Comparison of ENCODE assay signal across 8 mouse cellular contexts in the genomic region with DNA sequence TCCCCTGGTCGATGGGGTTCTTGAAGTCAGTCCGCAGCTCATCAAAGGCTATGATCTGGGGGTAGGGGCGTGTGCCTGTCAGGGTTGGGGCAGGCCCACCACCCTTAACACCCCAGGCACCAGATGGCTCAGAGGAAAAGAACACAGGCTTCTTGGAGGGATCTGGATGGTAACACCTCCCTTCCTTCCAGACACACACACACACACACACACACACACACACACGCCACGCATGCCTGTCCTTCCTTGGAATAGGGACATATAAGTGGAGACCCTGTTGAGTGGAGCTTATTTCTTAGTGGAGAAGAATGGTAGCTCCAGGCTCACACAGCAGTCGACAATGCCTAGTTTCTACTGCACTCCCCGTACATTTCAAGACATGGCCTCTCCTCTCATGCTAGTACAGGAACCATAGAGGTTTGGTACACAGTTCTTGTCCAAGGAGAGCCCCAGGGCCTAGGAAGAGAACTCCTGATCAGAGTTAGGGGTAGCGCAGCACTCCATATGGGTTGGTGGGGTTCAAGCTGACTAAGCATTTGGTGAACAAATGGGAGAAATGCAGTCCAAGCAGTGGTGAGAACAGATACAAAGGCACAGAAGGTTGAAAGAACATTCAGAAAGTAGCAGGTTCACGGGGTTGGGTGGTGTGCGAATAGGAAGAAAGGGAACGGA. TPM values are rescaled to one million over a fixed set of nuclear protein-coding genes. Genes with fewer than 3 reads are reported as not detected.
DNase-seq lines count a peak whose midpoint lies in the region; ATAC-seq and TF ChIP-seq lines count a peak whose summit lies in the region.

No protein-coding gene starts in this region.

- H3K9ac ChIP-seq in embryonic facial prominence, embryonic 11.5 days (replicated peaks; ENCODE audit: low read length), result no peak overlapping the region
- peak overlapping the region; percentile 1; the same call in 1 of the 2 replicates for H3K9ac ChIP-seq in hindbrain, embryonic 11.5 days (ENCODE audit: low read depth, low read length)
- peak overlapping the region; percentile 99 for H3K9ac ChIP-seq in midbrain, embryonic 14.5 days (replicated peaks; ENCODE audit: low read length)

- H3K9me3 ChIP-seq in embryonic facial prominence, embryonic 11.5 days (replicated peaks; ENCODE audit: control insufficient read depth, low read length), result no peaks in the 10 kb centered on the region
- no peaks in the 10 kb centered on the region for H3K9me3 ChIP-seq in hindbrain, embryonic 11.5 days (ENCODE audit: control insufficient read depth, low read length)
- H3K9me3 ChIP-seq in midbrain, embryonic 14.5 days (ENCODE audit: control insufficient read depth, low read length), result no peaks in the 10 kb centered on the region

- H3K4me1 ChIP-seq in embryonic facial prominence, embryonic 11.5 days (ENCODE audit: control insufficient read depth, insufficient read depth, low read length), result peaks cover 13% of the 10 kb centered on the region
- peaks cover 24% of the 10 kb centered on the region for H3K4me1 ChIP-seq in hindbrain, embryonic 11.5 days (replicated peaks; ENCODE audit: control insufficient read depth, insufficient read depth, low read length)
- H3K4me1 ChIP-seq in midbrain, embryonic 14.5 days (ENCODE audit: control insufficient read depth, insufficient read depth, low read length), result peaks cover 53% of the 10 kb centered on the region
- no peaks in the 10 kb centered on the region for H3K4me1 ChIP-seq in kidney, adult 2 months (ENCODE audit: control insufficient read depth, insufficient read depth, low read length)

- no peak for TF ChIP-seq POLR2A in kidney, adult 2 months (IDR thresholded peaks at IDR 0.05; ENCODE audit: low read depth, low read length)

- no peaks in the 10 kb centered on the region; the same call in 1 of the 2 replicates for H3K27me3 ChIP-seq in embryonic facial prominence, embryonic 11.5 days (ENCODE audit: control insufficient read depth, insufficient read depth, low read length)
- no peaks in the 10 kb centered on the region for H3K27me3 ChIP-seq in hindbrain, embryonic 11.5 days (ENCODE audit: control insufficient read depth, insufficient read depth, low read length)
- no peaks in the 10 kb centered on the region for H3K27me3 ChIP-seq in midbrain, embryonic 14.5 days (ENCODE audit: control insufficient read depth, insufficient read depth, low read length)
- H3K27me3 ChIP-seq in kidney, adult 2 months (replicated peaks; ENCODE audit: control insufficient read depth, insufficient read depth, low read length), result no peaks in the 10 kb centered on the region

- H3K4me2 ChIP-seq in embryonic facial prominence, embryonic 11.5 days (ENCODE audit: low read depth, low read length), result no peak overlapping the region
- peak overlapping the region; percentile 94 for H3K4me2 ChIP-seq in hindbrain, embryonic 11.5 days (replicated peaks; ENCODE audit: low read depth, low read length)
- H3K4me2 ChIP-seq in midbrain, embryonic 14.5 days (ENCODE audit: low read length), result peak overlapping the region; percentile 92

- peaks cover under 1% of the 10 kb centered on the region for H3K36me3 ChIP-seq in embryonic facial prominence, embryonic 11.5 days (replicated peaks; ENCODE audit: control insufficient read depth, insufficient read depth, low read depth, low read length)
- no peaks in the 10 kb centered on the region for H3K36me3 ChIP-seq in hindbrain, embryonic 11.5 days (ENCODE audit: control insufficient read depth, insufficient read depth, low read length)
- H3K36me3 ChIP-seq in midbrain, embryonic 14.5 days (ENCODE audit: control insufficient read depth, insufficient read depth, low read length), result peaks cover 48% of the 10 kb centered on the region
- H3K36me3 ChIP-seq in kidney, adult 2 months (ENCODE audit: control insufficient read depth, insufficient read depth, low read length), result no peaks in the 10 kb centered on the region

- TF ChIP-seq CTCF in layer of hippocampus, adult 2 months (conservative IDR thresholded peaks at IDR 0.05), result no peak
- no peak for TF ChIP-seq CTCF in kidney, adult 2 months (conservative IDR thresholded peaks at IDR 0.05; ENCODE audit: insufficient read depth, insufficient read length, low read depth, low read length)

- peak overlapping the region; percentile 97 for H3K27ac ChIP-seq in layer of hippocampus, adult 2 months
- H3K27ac ChIP-seq in embryonic facial prominence, embryonic 11.5 days (replicated peaks; ENCODE audit: low read depth, low read length), result no peak overlapping the region
- H3K27ac ChIP-seq in hindbrain, embryonic 11.5 days (ENCODE audit: low read depth, low read length), result peak overlapping the region; percentile 70
- H3K27ac ChIP-seq in midbrain, embryonic 14.5 days (replicated peaks; ENCODE audit: low read depth, low read length), result peak overlapping the region; percentile 96
- no peak overlapping the region for H3K27ac ChIP-seq in kidney, adult 2 months (ENCODE audit: insufficient read depth, low read depth, low read length)

- no peak for DNase-seq in layer of hippocampus, adult 2 months (ENCODE audit: low spot score in 2 of 2)
- DNase-seq in layer of hippocampus, adult 8-10 months (ENCODE audit: low spot score in 2 of 2), result no peak
- no peak for DNase-seq in embryonic facial prominence, embryonic 11.5 days (ENCODE audit: low spot score)
- DNase-seq in hindbrain, embryonic 11.5 days (ENCODE audit: low spot score), result no peak
- DNase-seq in midbrain, embryonic 14.5 days, result peak; percentile 41
- no peak for DNase-seq in B cell, adult 2 months
- no peak for DNase-seq in retina, postnatal 1 day
- DNase-seq in kidney, adult 2 months, result no peak

- WGBS in embryonic facial prominence, embryonic 11.5 days, result 45% methylated on average over 11 of the region's 11 CpGs
- 38% methylated on average over 11 of the region's 11 CpGs for WGBS in hindbrain, embryonic 11.5 days
- WGBS in midbrain, embryonic 14.5 days, result 25% methylated on average over 11 of the region's 11 CpGs
- WGBS in kidney, adult 2 months, result 37% methylated on average over 11 of the region's 11 CpGs

- peak overlapping the region; percentile 71 for H3K4me3 ChIP-seq in layer of hippocampus, adult 2 months
- H3K4me3 ChIP-seq in embryonic facial prominence, embryonic 11.5 days (ENCODE audit: low read depth, low read length), result peak overlapping the region; percentile 6; the same call in 1 of the 2 replicates
- peak overlapping the region; percentile 20 for H3K4me3 ChIP-seq in hindbrain, embryonic 11.5 days (ENCODE audit: low read depth, low read length)
- H3K4me3 ChIP-seq in midbrain, embryonic 14.5 days (replicated peaks; ENCODE audit: low read depth, low read length), result peak overlapping the region; percentile 89
- no peak overlapping the region for H3K4me3 ChIP-seq in kidney, adult 2 months (ENCODE audit: insufficient read depth, low read depth, low read length)

- no peak; the same call in 1 of the 2 replicates for ATAC-seq in embryonic facial prominence, embryonic 11.5 days (replicated peaks; ENCODE audit: insufficient number of reproducible peaks, low FRiP score, low TSS enrichment, low read depth)
- no peak; the same call in 1 of the 2 replicates for ATAC-seq in hindbrain, embryonic 11.5 days (ENCODE audit: low FRiP score)
- 0 out of 2 replicates have a peak, but pooled peaks have one; percentile 37 for ATAC-seq in midbrain, embryonic 14.5 days (ENCODE audit: low FRiP score, low TSS enrichment)

RNA-seq across cellular contexts. Expression of gene Cnih2, which starts 3.4 kb away (rescaled TPM):
- total RNA-seq in layer of hippocampus, adult 2 months (2021), result 100 to 1,000 TPM; 614 to 642 TPM
- 100 to 1,000 TPM; 417 to 436 (median 422) TPM for total RNA-seq in layer of hippocampus, adult 8-10 months (2022)
- polyA plus RNA-seq in embryonic facial prominence, embryonic 11.5 days (2014; fragmentation: Nextera tagmentation; extraction: Ambion mirVana), result 48.9 and 54.0 TPM in 2 replicates
- 126 and 128 TPM in 2 replicates for polyA plus RNA-seq in hindbrain, embryonic 11.5 days (2014; fragmentation: Nextera tagmentation; extraction: Ambion mirVana)
- 518 and 616 TPM in 2 replicates for polyA plus RNA-seq in midbrain, embryonic 14.5 days (2014; fragmentation: Nextera tagmentation; extraction: Ambion mirVana)
- 0.36 and 0.37 TPM in 2 replicates for polyA plus RNA-seq in kidney, adult 2 months (2012; rRNA removed)

RNA-seq across cellular contexts. Expression of gene Yif1a, which starts 6.5 kb away (rescaled TPM):
- 10 to 100 TPM; 23.3 to 23.5 TPM for total RNA-seq in layer of hippocampus, adult 2 months (2021)
- 10 to 100 TPM; 21.4 to 29.8 (median 25.9) TPM for total RNA-seq in layer of hippocampus, adult 8-10 months (2022)
- polyA plus RNA-seq in embryonic facial prominence, embryonic 11.5 days (2014; fragmentation: Nextera tagmentation; extraction: Ambion mirVana), result 62.8 and 75.8 TPM in 2 replicates
- 75.6 and 81.3 TPM in 2 replicates for polyA plus RNA-seq in hindbrain, embryonic 11.5 days (2014; fragmentation: Nextera tagmentation; extraction: Ambion mirVana)
- 62.2 and 62.7 TPM in 2 replicates for polyA plus RNA-seq in midbrain, embryonic 14.5 days (2014; fragmentation: Nextera tagmentation; extraction: Ambion mirVana)
- 258 and 297 TPM in 2 replicates for polyA plus RNA-seq in kidney, adult 2 months (2012; rRNA removed)

RNA-seq across cellular contexts. Expression of gene Tmem151a, which starts 9.6 kb away (rescaled TPM):
- 100 to 1,000 TPM; 112 to 114 TPM for total RNA-seq in layer of hippocampus, adult 2 months (2021)
- total RNA-seq in layer of hippocampus, adult 8-10 months (2022), result 100 to 1,000 TPM; 104 to 117 (median 106) TPM
- polyA plus RNA-seq in embryonic facial prominence, embryonic 11.5 days (2014; fragmentation: Nextera tagmentation; extraction: Ambion mirVana), result 1.8 and 2.1 TPM in 2 replicates
- polyA plus RNA-seq in hindbrain, embryonic 11.5 days (2014; fragmentation: Nextera tagmentation; extraction: Ambion mirVana), result 1.6 and 1.8 TPM in 2 replicates
- 8.3 and 15.7 TPM in 2 replicates for polyA plus RNA-seq in midbrain, embryonic 14.5 days (2014; fragmentation: Nextera tagmentation; extraction: Ambion mirVana)
- 4.9 and 5.6 TPM in 2 replicates for polyA plus RNA-seq in kidney, adult 2 months (2012; rRNA removed)

RNA-seq across cellular contexts. Expression of gene Rab1b, which starts 12.0 kb away (rescaled TPM):
- total RNA-seq in layer of hippocampus, adult 2 months (2021), result 100 to 1,000 TPM; 156 to 169 TPM
- 100 to 1,000 TPM; 154 to 165 (median 160) TPM for total RNA-seq in layer of hippocampus, adult 8-10 months (2022)
- polyA plus RNA-seq in embryonic facial prominence, embryonic 11.5 days (2014; fragmentation: Nextera tagmentation; extraction: Ambion mirVana), result 214 and 235 TPM in 2 replicates
- 217 and 230 TPM in 2 replicates for polyA plus RNA-seq in hindbrain, embryonic 11.5 days (2014; fragmentation: Nextera tagmentation; extraction: Ambion mirVana)
- polyA plus RNA-seq in midbrain, embryonic 14.5 days (2014; fragmentation: Nextera tagmentation; extraction: Ambion mirVana), result 227 and 228 TPM in 2 replicates
- polyA plus RNA-seq in kidney, adult 2 months (2012; rRNA removed), result 246 and 280 TPM in 2 replicates

RNA-seq across cellular contexts. Expression of gene Klc2, which starts 23.5 kb away (rescaled TPM):
- total RNA-seq in layer of hippocampus, adult 2 months (2021), result 100 to 1,000 TPM; 223 to 231 TPM
- total RNA-seq in layer of hippocampus, adult 8-10 months (2022), result 100 to 1,000 TPM; 215 to 240 (median 227) TPM
- polyA plus RNA-seq in embryonic facial prominence, embryonic 11.5 days (2014; fragmentation: Nextera tagmentation; extraction: Ambion mirVana), result 18.9 and 19.8 TPM in 2 replicates
- polyA plus RNA-seq in hindbrain, embryonic 11.5 days (2014; fragmentation: Nextera tagmentation; extraction: Ambion mirVana), result 34.6 and 36.5 TPM in 2 replicates
- polyA plus RNA-seq in midbrain, embryonic 14.5 days (2014; fragmentation: Nextera tagmentation; extraction: Ambion mirVana), result 52.5 and 59.0 TPM in 2 replicates
- polyA plus RNA-seq in kidney, adult 2 months (2012; rRNA removed), result 38.8 and 46.0 TPM in 2 replicates

Comparison
In these comparisons a context has a peak if more than half of its experiments do, and no peak if none do; other contexts are left out.
1. H3K27ac ChIP-seq: peak in layer of hippocampus, adult 2 months (single experiment), hindbrain, embryonic 11.5 days (single experiment) and midbrain, embryonic 14.5 days (single experiment); none in embryonic facial prominence, embryonic 11.5 days (single experiment) and kidney, adult 2 months (single experiment).
2. RNA of gene Cnih2, which starts 3.4 kb away (polyA plus RNA-seq): 518 to 616 TPM in midbrain, embryonic 14.5 days, 126 to 128 TPM in hindbrain, embryonic 11.5 days and 48.9 to 54.0 TPM in embryonic facial prominence, embryonic 11.5 days; 0.36 to 0.37 TPM in kidney, adult 2 months; every median in the first group is over 10 times any median in the second.